Mouse (Mus musculus) embryo, embryonic 9.5 days (tissue): ENCODE data around the gene Arhgef3.

Experiments used
- DNase-seq: peaks from one replicate; pipeline ENCODE4 v3.0.0-alpha.2; 2017; ENCODE audit errors: extremely low spot score

The Arhgef3 gene

DNA sequence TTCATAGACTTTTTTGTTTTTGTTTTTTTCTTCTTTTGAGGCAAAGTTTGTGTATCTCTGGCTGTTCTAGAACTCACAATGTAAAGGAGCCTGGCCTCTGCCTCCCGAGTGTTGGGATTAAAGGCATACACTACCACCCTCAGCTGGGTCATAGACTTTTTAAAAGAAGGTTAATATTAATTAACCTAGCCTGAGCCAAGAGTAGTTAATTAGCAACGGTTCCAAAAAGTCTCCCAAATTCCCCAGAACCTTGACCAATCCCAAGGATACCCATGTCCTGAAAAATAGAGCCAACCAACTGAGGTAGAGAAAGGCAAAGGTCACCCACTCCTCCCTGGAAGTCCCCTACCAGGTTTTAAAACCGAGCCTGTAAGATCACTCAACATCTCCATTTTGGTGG is 306.1 kb downstream of the Arhgef3 start:
- no peak for DNase-seq

- DNase-seq, result no peak
Measured at GRCm38 (mm10) chr14:27422301-27422700, 307.6 kb downstream of the Arhgef3 start.

DNA sequence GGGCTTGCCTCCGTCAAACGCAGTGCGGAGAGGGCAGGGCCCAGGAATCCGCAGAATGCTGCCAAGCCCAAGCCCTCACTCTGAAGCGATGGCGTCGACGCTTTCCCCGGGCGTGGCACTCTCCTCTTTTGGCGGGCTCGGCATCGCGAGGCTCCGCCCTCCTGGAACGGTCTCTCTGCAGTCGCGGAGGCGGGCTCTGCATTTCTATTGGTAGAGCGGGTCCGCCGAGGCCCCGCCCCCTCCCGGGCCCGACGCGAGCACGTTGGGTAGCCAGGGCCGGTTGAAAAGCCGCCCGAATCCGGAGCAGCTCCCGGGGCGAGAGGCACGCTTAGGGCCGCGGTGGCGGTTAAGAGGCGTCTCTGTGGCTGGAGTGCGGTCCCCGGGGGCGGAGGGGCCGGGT is 313.9 kb downstream of the Arhgef3 start, which contains the start of gene Fam208a:
Fam208a (plus strand) TSS at position 262 of the 400 bp plus-strand sequence.
- DNase-seq, result peak; percentile 91

DNA sequence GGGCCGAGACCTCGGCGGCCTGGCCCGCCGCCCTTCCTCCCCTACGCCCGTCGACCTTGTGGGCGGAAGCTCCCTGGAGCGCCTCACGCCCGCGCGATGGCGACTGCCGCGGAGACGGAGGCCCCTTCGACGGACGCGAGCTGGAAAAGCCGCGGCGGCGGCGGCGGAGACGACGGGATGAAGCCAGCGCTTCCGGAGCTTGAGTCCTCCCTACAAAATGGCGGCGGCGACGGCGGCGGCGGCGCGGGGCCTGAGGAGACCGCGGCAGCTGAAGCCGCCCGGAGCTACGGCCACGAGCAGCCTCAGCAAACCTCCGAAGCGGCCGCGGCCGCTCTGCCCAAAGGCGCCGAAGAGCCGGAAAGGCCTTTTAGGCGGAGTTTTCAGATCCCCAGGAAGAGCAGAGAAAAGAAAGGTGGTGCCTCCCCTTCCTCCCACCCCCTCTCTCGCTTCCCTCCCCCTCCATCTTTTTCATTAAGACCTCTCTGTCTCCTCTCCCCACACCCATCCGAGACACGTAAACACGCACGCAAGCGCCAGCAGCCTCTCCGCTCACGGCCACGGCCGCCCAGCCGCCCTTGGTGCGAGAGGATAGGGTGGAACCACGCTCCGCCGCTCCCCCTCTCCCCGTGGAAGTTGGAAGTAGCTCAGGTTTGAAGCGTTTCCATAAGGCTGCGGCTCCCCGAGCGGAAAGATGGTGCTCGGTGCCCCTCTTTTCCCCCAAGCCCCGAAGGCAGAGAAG is 314.4 kb downstream of the Arhgef3 start:
- peak; percentile 77 for DNase-seq

DNA sequence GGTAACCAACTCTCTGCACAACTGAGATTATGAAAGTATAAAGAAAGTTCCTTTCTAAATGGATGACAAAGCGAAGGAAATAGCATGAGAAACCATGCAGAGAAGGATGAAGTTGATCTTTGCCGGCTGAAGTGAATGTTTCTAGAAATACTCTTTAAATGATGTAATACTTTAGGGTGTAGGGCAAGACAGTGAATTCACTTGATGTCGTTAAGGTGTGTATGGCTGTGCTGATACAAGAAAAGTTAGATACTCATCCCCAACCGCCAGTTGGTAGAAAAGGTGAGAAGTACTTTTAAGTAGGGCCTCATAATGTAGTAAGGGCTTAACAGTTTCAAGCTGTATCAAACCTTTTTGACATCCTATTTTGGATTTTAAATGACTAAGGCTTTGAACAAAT is 315.6 kb downstream of the Arhgef3 start:
- no peak for DNase-seq

DNA sequence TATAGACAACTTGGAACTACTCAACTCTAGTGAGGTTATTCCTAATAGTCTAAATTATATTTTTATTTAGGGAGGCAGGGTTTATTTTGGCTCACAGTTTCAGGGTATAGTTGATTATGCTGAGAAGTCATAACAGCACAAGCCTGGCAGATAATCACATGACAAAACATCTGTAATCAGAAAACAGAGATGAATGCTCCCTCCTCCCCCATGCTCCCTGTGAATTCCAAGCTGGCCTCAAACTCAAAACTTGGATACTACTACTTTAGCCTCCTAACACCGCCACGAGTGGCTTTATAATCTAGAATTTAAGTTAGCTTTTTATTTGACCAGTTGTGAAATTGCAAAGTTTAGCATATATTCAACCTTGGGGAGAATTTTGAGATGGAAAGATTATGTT is 317.4 kb downstream of the Arhgef3 start:
- DNase-seq, result no peak

- DNase-seq, result no peak
Measured at GRCm38 (mm10) chr14:27436116-27436515, 321.4 kb downstream of the Arhgef3 start.

DNA sequence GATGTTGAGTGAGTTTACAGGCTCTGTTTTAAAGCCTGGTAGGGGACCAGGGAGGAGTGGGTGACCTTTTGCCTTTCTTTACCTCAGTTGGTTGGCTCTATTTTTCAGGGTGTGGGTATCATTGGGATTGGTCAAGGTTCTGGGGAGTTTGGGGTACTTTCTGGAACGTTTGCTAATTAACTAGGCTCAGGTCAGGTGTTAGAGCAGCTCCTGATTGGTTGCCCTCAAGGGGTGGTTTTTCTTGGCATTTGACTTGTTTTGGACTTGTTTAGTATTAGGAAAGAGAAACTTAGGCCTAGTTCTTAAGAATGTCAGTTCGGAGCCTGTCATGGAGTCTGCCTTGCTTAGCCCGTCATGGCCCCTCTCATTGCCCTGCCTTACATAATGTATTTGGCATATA is 322.1 kb downstream of the Arhgef3 start:
- DNase-seq, result no peak

GRCm38 (mm10) chr14:27440921-27441320 is 326.2 kb downstream of the Arhgef3 start:
- DNase-seq, result peak; percentile 14

GRCm38 (mm10) chr14:27444851-27445281 is 330.2 kb downstream of the Arhgef3 start:
- DNase-seq, result no peak

- DNase-seq, result no peak
Measured at GRCm38 (mm10) chr14:27446963-27447362, 332.3 kb downstream of the Arhgef3 start.
